Mouse (Mus musculus) hindbrain, embryonic 14.5 days (tissue): ENCODE measurements at regions not wholly inside any gene's neighbourhood (a gene's known extent, or its start where the extent isn't known, plus 50 kb on each side); places are given as distances from the start of the nearest gene placed in this dataset.
"Not testable (repeated sequence)": the region's sequence is repeated elsewhere in the genome, so short reads cannot be mapped to it uniquely, and the experiment has no call there.

Source experiments
- ATAC-seq: fragments of 200-750 bp; cut with Nextera tagmentation; 2 replicates; pipeline ENCODE4 v1.8.0; 2017; ENCODE audit warnings: moderate number of reproducible peaks, mild to moderate bottlenecking, moderate TSS enrichment, moderate library complexity; ENCODE audit not compliant: low FRiP score
- DNase-seq: peaks from one replicate; pipeline ENCODE4 v3.0.0-alpha.2; 2015; ENCODE audit warnings: low spot score
- H3K27ac ChIP-seq: fragments of 300-500 bp; sonication (generic); 2 replicates; pipeline ENCODE4 v1.5.1; 2014; ENCODE audit warnings: mild to moderate bottlenecking, moderate library complexity
- H3K27me3 ChIP-seq: fragments of 300-500 bp; sonication (generic); 2 replicates; pipeline ENCODE4 v1.6.1; 2014; ENCODE audit warnings: mild to moderate bottlenecking, low read length, mixed read lengths; ENCODE audit not compliant: control insufficient read depth, insufficient read depth
- H3K36me3 ChIP-seq: fragments of 300-500 bp; sonication (generic); replicated peaks from 2 replicates; pipeline ENCODE4 v1.6.1; 2014; ENCODE audit not compliant: control insufficient read depth, insufficient read depth
- H3K4me1 ChIP-seq: fragments of 300-500 bp; sonication (generic); replicated peaks from 2 replicates; pipeline ENCODE4 v1.6.1; 2014; ENCODE audit warnings: antibody characterized with exemption, low read length, mixed read lengths; ENCODE audit not compliant: control insufficient read depth, insufficient read depth
- H3K4me2 ChIP-seq: fragments of 300-500 bp; sonication (generic); replicated peaks from 2 replicates; pipeline ENCODE4 v1.6.1; 2014; ENCODE audit warnings: mild to moderate bottlenecking, moderate library complexity
- H3K4me3 ChIP-seq: fragments of 300-500 bp; sonication (generic); replicated peaks from 2 replicates; pipeline ENCODE4 v1.5.1; 2014; ENCODE audit warnings: mild to moderate bottlenecking, low read length
- H3K9ac ChIP-seq: fragments of 300-500 bp; sonication (generic); 2 replicates; pipeline ENCODE4 v1.6.1; 2014
- H3K9me3 ChIP-seq: fragments of 300-500 bp; sonication (generic); 2 replicates; pipeline ENCODE4 v1.6.1; 2016; ENCODE audit warnings: low read length; ENCODE audit not compliant: control insufficient read depth
- WGBS: fragments of 180-500 bp; shearing (Covaris S2); extraction: QIAGEN DNeasy Blood & Tissue Kit; methylation state at CpG from one replicate; pipeline ENCODE4 v1.1.7; 2014; 5-methylcytosine and 5-hydroxymethylcytosine counted together

- 86% methylated on average over 1 of the region's 1 CpGs for WGBS
- ATAC-seq, H3K27ac ChIP-seq, H3K27me3 ChIP-seq, H3K9me3 ChIP-seq, DNase-seq, H3K4me1 ChIP-seq, H3K9ac ChIP-seq, H3K4me2 ChIP-seq, H3K4me3 ChIP-seq, H3K36me3 ChIP-seq: not testable (repeated sequence)
Measured at GRCm38 (mm10) chr8:20264612-20265011, 98.4 kb downstream of the Gm15319 start.

GRCm38 (mm10) chr8:20264106-20264505 is 98.9 kb downstream of the Gm15319 start:
- not testable (repeated sequence) for H3K27ac ChIP-seq, H3K4me1 ChIP-seq, H3K4me2 ChIP-seq, H3K27me3 ChIP-seq, H3K4me3 ChIP-seq, H3K36me3 ChIP-seq, ATAC-seq, H3K9me3 ChIP-seq, DNase-seq, H3K9ac ChIP-seq
- WGBS: 86% methylated on average over 3 of the region's 3 CpGs

DNA sequence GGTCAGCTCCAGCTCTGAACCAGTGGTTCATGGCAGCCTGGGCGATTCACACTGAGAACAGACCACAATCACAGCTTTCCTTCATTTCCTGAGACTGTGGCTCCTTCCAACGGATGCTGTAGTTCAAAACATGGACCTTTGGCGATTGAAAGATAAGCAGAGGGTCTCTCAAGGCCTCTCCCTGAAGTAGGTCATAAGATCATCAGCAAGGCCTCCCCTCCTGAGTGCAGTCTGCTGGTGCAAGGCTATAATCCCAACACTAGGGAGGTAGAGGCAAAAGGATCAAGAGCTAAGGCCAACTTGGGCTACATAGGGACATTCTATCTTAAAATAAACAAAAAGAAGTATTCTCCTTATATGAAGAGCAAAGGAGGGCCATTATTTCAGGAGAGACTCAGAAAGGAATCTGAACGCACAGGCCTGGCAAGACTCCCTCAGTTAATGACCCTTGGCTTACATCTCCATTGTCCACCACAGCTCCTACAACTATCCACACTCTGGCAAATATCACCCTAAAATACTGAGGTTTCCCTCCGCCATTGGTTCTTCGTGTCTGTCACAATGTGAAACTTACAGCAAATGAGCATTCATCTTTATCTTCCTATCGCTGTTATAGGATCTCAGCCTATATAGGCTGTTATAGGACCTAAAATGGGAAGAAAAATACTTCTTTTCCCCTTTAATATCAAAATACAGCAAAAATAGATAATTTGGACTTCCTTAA is 100.0 kb downstream of the Gm15319 start:
- H3K9me3 ChIP-seq, H3K4me2 ChIP-seq, H3K27me3 ChIP-seq, H3K4me1 ChIP-seq, DNase-seq, H3K27ac ChIP-seq, ATAC-seq, H3K9ac ChIP-seq, H3K36me3 ChIP-seq, H3K4me3 ChIP-seq: not testable (repeated sequence)
- WGBS: 77% methylated on average over 6 of the region's 7 CpGs

DNA sequence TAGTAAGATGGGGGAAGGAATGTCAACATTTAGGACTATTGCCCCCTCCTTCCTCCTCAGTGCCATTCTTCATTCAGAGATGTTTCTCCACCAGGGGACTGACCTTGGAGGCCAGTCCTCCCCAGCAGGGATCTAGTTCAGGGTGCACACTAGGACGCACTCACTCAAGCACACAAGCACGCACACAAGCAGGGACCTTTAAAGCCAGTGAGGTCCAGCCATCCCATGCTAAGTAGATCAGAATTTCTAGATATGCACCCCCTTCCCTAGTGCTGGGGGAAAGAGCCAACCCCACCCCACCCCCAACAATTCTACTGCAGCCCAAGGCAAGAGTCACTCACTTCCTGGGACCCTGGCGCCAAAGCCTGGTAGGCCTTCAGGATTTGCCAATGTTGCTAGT is 100.8 kb downstream of the Gm15319 start:
- H3K4me1 ChIP-seq, H3K4me3 ChIP-seq, H3K27me3 ChIP-seq, DNase-seq, H3K9me3 ChIP-seq, H3K4me2 ChIP-seq, H3K9ac ChIP-seq, H3K27ac ChIP-seq, H3K36me3 ChIP-seq: not testable (repeated sequence)
- peak; percentile 79; the same call in 1 of the 2 replicates for ATAC-seq
- 80% methylated on average over 1 of the region's 3 CpGs for WGBS

DNA sequence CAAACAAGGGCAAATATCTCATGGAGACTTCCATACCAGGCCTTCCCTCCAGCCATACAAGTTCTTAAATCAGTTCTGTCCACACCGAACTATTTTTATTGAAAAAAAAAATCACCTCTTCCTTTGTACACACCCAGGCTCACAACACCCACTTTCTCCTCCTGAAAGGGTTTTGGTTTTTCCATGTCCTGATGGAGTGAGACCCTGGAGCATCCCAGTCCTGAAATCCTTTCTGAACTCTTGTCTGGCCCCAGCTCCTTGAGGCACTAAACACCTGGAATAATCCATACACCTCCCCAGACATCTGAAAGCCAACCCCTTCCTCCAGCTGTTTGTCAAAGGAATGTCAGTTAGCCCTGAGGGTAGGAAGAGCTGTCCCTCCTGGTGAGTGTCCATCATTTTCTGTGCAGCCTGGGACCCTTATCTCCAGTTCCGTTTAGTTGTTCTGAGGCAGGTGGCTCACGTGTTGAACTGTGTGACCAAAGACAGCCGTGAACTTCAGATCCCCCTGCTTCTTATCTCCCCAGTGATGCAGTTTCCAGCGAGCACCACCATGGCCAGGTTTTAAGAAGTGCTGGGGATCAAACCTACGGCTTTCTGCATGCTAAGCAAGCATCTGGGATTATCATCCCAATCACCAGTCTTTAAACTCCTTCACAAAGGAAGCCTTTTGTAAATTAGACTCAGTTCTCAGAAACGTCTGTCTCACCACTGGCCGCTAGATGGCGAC is 101.4 kb downstream of the Gm15319 start:
- H3K27ac ChIP-seq, H3K4me1 ChIP-seq, H3K9ac ChIP-seq, H3K9me3 ChIP-seq, H3K36me3 ChIP-seq, H3K4me2 ChIP-seq, H3K4me3 ChIP-seq, H3K27me3 ChIP-seq, DNase-seq: not testable (repeated sequence)
- ATAC-seq: peak; percentile 57
- 73% methylated on average over 5 of the region's 9 CpGs for WGBS

GRCm38 (mm10) chr8:20261007-20261406 is 102.0 kb downstream of the Gm15319 start:
- H3K9ac ChIP-seq, ATAC-seq: not testable (repeated sequence)

GRCm38 (mm10) chr8:20260125-20260640 is 102.8 kb downstream of the Gm15319 start:
- not testable (repeated sequence) for H3K36me3 ChIP-seq, H3K27ac ChIP-seq, H3K27me3 ChIP-seq, H3K4me2 ChIP-seq, H3K4me1 ChIP-seq, H3K9ac ChIP-seq, DNase-seq, H3K4me3 ChIP-seq, ATAC-seq, H3K9me3 ChIP-seq
- 70% methylated on average over 3 of the region's 7 CpGs for WGBS

More at GRCm38 (mm10) chr8:20261007-20261406, 102.0 kb downstream of the Gm15319 start:
- not testable (repeated sequence) for H3K9me3 ChIP-seq, H3K27me3 ChIP-seq, H3K4me1 ChIP-seq, DNase-seq, H3K27ac ChIP-seq, H3K4me2 ChIP-seq, H3K36me3 ChIP-seq, H3K4me3 ChIP-seq
- no CpG with 5 or more reads among the region's 2 CpGs for WGBS

- H3K27ac ChIP-seq, H3K4me1 ChIP-seq, ATAC-seq, H3K9ac ChIP-seq, H3K4me3 ChIP-seq, H3K4me2 ChIP-seq, H3K27me3 ChIP-seq, H3K36me3 ChIP-seq, DNase-seq, H3K9me3 ChIP-seq: not testable (repeated sequence)
- WGBS: 93% methylated on average over 6 of the region's 8 CpGs
Measured at GRCm38 (mm10) chr8:20259662-20260061, 103.3 kb downstream of the Gm15319 start.
